Mouse (Mus musculus) stomach, embryonic 16.5 days (tissue): ENCODE measurements around the gene Snapc3. TPM values are rescaled to one million over a fixed set of nuclear protein-coding genes. Genes with fewer than 3 reads are reported as not detected.

ENCODE experiments used
- ATAC-seq: fragments of 200-750 bp; cut with Nextera tagmentation; 2 replicates; pipeline ENCODE4 v1.8.0; 2017; ENCODE audit warnings: moderate number of reproducible peaks, moderate TSS enrichment; ENCODE audit not compliant: insufficient read depth, low FRiP score
- H3K27ac ChIP-seq: fragments of 300-500 bp; sonication (generic); 2 replicates; pipeline ENCODE4 v1.5.1; 2014; ENCODE audit warnings: low read length
- H3K27me3 ChIP-seq: fragments of 300-500 bp; sonication (generic); 2 replicates; pipeline ENCODE4 v1.6.1; 2014; ENCODE audit warnings: low read length, control low read depth, mixed read lengths; ENCODE audit not compliant: control insufficient read depth, insufficient read depth
- H3K36me3 ChIP-seq: fragments of 300-500 bp; sonication (generic); 2 replicates; pipeline ENCODE4 v1.6.1; 2014; ENCODE audit warnings: low read length; ENCODE audit not compliant: control insufficient read depth, insufficient read depth
- H3K4me1 ChIP-seq: fragments of 300-500 bp; sonication (generic); 2 replicates; pipeline ENCODE4 v1.6.1; 2014; ENCODE audit warnings: low read length, control low read depth, mixed read lengths; ENCODE audit not compliant: control insufficient read depth, insufficient read depth
- H3K4me2 ChIP-seq: fragments of 300-500 bp; sonication (generic); 2 replicates; pipeline ENCODE4 v1.6.1; 2014; ENCODE audit warnings: low read depth, low read length, mixed read lengths
- H3K4me3 ChIP-seq: fragments of 300-500 bp; sonication (generic); replicated peaks from 2 replicates; pipeline ENCODE4 v1.5.1; 2014; ENCODE audit warnings: mild to moderate bottlenecking, low read length
- H3K9ac ChIP-seq: fragments of 300-500 bp; sonication (generic); 2 replicates; pipeline ENCODE4 v1.6.1; 2014; ENCODE audit warnings: low read length
- H3K9me3 ChIP-seq: fragments of 300-500 bp; sonication (generic); replicated peaks from 2 replicates; pipeline ENCODE4 v1.6.1; 2016; ENCODE audit warnings: low read length, control low read depth; ENCODE audit not compliant: control insufficient read depth
- WGBS: fragments of 180-500 bp; shearing (Covaris S2); extraction: QIAGEN DNeasy Blood & Tissue Kit; methylation state at CpG from one replicate; pipeline ENCODE4 v1.1.7; 2014; 5-methylcytosine and 5-hydroxymethylcytosine counted together
- polyA plus RNA-seq: library from polyadenylated mRNA; unstranded; fragments of >200 nt; fragmentation: Nextera tagmentation; extraction: Ambion mirVana; gene quantifications from 2 replicates; pipeline ENCODE4 v1.2.1, GENCODE M21; 2015

Snapc3 gene
- polyA plus RNA-seq, 1 experiment from 2014 or later = 35.9 TPM

DNA sequence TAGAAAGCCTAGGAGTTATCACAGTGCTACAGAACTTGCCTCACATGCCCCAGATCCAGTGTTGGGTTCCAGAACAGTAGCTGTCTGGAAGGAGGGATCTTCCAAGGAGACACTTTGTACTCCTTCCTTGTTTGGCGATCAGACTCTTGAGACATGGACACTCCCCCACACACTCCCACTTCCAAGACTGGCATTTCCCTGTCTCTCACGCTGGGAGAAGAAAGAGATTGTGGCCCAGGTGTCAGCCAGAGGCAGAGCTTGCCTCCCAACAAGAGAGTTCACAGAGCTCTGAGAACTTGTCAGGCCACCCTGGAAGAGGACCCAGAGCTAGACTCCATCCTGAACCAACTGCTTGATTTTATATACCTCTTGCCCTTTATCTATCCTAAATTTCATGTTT is 27.0 kb upstream of the Snapc3 start:
- H3K4me2 ChIP-seq = no peak overlapping the region
- no peak overlapping the region for H3K9ac ChIP-seq
- H3K4me3 ChIP-seq = no peak overlapping the region
- ATAC-seq = no peak
- H3K9me3 ChIP-seq = peaks cover 5% of the 10 kb centered on the region; the same call in 1 of the 2 replicates
- no peaks in the 10 kb centered on the region for H3K4me1 ChIP-seq
- H3K27ac ChIP-seq = no peak overlapping the region
- H3K36me3 ChIP-seq = no peaks in the 10 kb centered on the region
- no peaks in the 10 kb centered on the region for H3K27me3 ChIP-seq
- WGBS = 34% methylated on average over 2 of the region's 2 CpGs

DNA sequence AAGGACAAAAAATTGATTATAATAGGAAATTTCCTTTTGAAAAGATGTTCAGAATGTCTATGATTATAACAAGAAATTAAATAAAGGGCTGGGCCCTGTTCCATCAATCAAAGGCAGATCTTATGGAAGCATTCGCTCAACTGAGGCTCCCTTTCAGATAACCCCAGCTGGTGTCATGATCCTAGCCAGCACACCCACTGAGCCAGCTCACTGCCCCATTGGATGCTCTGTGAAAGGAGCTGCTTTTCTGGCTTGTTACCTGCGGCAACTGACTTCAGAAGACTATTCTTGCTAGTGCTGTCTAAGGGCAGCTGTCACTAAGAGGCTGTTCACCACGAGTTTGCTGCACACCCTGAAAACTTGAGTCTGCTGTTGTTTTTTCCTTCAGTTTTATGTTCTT is 25.6 kb upstream of the Snapc3 start:
- WGBS = 30% methylated on average over 3 of the region's 3 CpGs
- Histone ChIP-seq H3K4me3 (no peak overlapping the region), H3K9me3 (peaks cover 4% of the 10 kb centered on the region; the same call in 1 of the 2 replicates), H3K4me1 (no peaks in the 10 kb centered on the region), H3K9ac (no peak overlapping the region), H3K4me2 (no peak overlapping the region), H3K36me3 (no peaks in the 10 kb centered on the region), H3K27ac (no peak overlapping the region), H3K27me3 (no peaks in the 10 kb centered on the region)
- ATAC-seq = no peak

DNA sequence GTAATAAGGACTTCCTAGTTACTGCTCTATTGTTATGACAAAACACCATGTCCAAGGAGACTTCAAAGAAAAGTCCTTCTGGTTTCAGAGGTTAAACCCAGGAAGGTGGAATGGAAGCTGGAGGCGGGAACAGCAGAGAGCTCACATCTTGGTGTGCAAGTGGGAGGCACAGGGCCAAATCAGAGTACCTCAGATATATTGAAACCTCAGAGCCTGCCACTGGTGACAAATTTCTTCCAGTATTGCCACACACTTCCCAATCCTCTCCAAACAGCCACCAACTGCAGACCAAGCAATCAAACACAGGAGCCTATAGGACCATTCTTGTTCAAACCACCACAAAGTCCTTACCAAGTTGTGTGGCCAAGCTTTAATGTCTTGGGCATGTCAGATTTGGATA is 23.8 kb upstream of the Snapc3 start:
- H3K9me3 ChIP-seq = no peaks in the 10 kb centered on the region
- H3K4me1 ChIP-seq = no peaks in the 10 kb centered on the region
- no peak overlapping the region for H3K9ac ChIP-seq
- no peaks in the 10 kb centered on the region for H3K27me3 ChIP-seq
- WGBS = 97% methylated on average over 1 of the region's 1 CpGs
- no peaks in the 10 kb centered on the region for H3K36me3 ChIP-seq
- H3K4me2 ChIP-seq = no peak overlapping the region
- H3K4me3 ChIP-seq = no peak overlapping the region
- no peak for ATAC-seq
- H3K27ac ChIP-seq = no peak overlapping the region

DNA sequence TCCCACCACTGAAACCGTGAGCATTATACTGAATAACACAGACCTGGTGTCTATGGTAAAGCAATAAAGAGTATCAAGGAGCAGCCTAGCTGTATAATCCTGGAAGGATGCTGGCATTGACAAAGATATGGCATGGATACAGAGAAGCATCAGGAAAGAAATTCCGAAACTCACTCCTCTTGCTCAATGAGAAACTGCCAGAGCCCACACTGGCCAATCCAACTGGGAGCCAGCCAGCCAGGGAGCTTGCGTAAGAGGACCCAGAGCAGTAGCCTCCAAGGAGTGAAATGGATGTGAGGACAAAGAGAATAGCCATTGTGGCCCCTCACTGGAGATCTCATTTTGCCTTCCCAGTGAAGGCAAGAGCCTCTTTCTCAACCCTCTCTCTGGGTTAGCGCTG is 21.2 kb upstream of the Snapc3 start:
- H3K27ac ChIP-seq = no peak overlapping the region

DNA sequence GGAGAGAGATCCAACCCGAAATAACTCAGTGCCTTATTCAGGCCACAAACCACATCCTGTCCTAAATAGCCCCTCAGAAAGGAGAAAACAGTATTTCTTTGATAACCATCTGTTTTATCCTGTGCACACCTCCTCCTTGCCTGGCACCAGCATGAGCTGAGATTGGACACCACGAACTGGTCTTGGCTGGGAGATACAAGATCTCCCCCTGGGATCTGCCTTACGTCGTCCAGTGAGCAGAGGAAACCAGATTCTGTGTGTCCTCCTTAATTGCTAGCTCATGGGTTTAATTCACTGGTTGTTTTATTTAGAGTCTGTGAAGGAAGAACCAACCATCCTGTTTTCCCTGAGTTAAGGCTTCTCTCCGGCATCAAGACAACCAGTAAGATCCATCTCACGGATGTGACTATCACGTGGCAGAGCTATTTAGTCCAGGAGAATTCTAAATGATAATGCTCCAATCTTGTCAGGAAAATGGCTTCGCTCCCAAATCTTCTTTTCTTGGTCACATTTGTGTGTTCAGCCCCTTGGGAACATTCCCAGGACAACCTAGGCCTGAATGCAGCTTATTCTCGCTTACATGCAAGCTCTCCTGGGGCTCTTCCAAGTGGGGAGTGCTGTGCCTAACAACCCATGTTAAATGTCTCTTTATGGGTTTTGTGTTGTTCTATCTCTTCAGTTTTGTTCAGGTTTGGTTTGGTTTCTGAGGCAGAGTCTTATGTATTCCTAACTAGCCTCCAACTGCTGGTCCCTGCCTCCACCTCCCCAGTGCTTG is 20.3 kb upstream of the Snapc3 start:
- Histone ChIP-seq H3K27me3 (no peaks in the 10 kb centered on the region), H3K9me3 (no peaks in the 10 kb centered on the region), H3K36me3 (no peaks in the 10 kb centered on the region), H3K4me2 (no peak overlapping the region), H3K27ac (no peak overlapping the region), H3K9ac (no peak overlapping the region), H3K4me3 (no peak overlapping the region), H3K4me1 (no peaks in the 10 kb centered on the region)
- 74% methylated on average over 9 of the region's 9 CpGs for WGBS
- no peak for ATAC-seq

More for the DNA sequence above, 21.2 kb upstream of the Snapc3 start:
- no peaks in the 10 kb centered on the region for H3K27me3 ChIP-seq
- no peaks in the 10 kb centered on the region for H3K9me3 ChIP-seq
- H3K4me3 ChIP-seq = no peak overlapping the region
- no peaks in the 10 kb centered on the region for H3K4me1 ChIP-seq
- no peaks in the 10 kb centered on the region for H3K36me3 ChIP-seq
- 89% methylated on average over 4 of the region's 4 CpGs for whole genome bisulfite sequencing
- H3K9ac ChIP-seq = no peak overlapping the region
- ATAC-seq = no peak
- no peak overlapping the region for H3K4me2 ChIP-seq

DNA sequence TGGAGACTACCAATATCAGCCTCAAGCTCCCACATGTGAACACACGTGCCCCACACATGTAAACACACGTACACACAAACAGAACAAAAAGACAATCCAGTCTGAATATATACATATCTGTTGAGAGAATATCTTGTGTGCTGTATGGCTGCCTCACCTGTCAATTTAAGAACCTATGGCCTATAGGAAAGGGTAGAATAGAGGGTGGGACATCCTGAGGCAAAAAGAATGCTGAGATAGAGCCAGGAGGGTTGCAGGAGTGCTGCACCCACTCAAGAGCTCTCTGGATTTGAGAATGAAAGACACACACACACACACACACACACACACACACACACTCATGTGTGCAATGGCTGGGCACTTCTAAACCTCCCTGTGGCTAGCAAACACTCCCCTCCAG is 19.0 kb upstream of the Snapc3 start:
- Histone ChIP-seq H3K4me2 (no peak overlapping the region), H3K9ac (no peak overlapping the region), H3K4me3 (no peak overlapping the region), H3K9me3 (peaks cover 7% of the 10 kb centered on the region; the same call in 1 of the 2 replicates), H3K36me3 (no peaks in the 10 kb centered on the region), H3K4me1 (no peaks in the 10 kb centered on the region), H3K27ac (no peak overlapping the region), H3K27me3 (no peaks in the 10 kb centered on the region)
- ATAC-seq = no peak
- 70% methylated on average over 2 of the region's 2 CpGs for WGBS

DNA sequence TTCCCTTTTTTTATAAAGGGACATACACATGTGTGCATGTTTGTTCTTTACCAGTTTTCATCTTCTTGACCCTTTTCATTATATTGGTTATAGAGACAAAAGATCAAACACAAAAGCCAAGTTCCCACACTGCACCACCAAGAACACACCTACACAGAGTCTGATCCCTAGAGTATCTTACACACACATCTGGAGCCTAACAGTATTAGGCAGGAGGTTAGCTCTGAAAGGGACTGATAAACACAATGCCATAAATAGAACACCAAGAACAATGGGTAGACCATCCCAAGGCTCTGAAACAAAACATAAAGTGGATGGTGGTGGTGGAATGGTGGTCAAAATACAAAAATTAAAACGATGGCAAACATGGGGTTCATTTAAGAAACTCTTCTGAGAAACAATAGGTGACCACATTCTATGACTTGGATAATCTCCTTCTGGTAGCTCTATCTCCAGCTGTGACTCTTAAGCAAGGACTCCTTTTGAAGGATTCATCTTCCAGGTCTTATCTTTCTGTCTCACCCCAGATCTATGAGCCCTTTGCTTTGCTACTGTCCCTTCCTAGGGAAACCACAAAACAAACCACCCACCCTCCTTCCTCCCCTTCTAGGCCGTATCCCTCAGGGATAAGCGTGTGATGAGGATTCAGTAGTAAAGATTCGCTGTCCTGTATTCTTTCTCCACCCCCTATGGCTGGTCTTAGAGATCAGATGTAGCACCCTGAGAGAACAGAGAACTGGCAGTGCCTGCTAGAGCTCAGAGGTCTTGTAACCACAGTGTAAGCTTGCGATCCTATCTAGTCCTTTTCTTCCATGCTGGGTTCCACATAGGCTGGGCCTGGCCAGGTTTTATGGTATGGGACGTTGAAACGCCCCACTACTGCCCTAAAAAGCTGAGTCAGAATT is 16.6 kb upstream of the Snapc3 start:
- Histone ChIP-seq H3K36me3 (no peaks in the 10 kb centered on the region), H3K27me3 (no peaks in the 10 kb centered on the region), H3K4me1 (no peaks in the 10 kb centered on the region), H3K27ac (no peak overlapping the region), H3K9ac (no peak overlapping the region), H3K9me3 (peaks cover 8% of the 10 kb centered on the region; the same call in 1 of the 2 replicates), H3K4me2 (no peak overlapping the region), H3K4me3 (no peak overlapping the region)
- WGBS = 79% methylated on average over 7 of the region's 7 CpGs
- ATAC-seq = no peak

DNA sequence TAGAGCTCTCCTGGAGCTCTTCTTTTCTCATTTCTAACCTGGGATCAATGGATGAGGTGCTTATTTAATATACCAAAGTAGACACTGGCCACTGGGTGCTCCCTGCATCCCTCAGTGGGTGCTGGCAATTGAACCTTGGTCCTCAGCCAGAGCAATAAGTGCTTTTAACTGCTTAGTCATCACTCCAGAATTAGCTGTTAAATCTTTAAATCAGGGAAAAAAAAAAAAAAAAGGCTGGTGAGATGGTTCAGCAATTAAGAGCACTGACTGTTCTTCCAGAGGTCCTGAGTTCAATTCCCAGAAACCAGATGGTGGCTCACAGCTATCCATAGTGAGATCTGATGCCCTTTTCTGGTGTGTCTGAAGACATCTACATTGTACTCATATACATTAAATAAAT is 15.8 kb upstream of the Snapc3 start:
- Histone ChIP-seq H3K4me2 (no peak overlapping the region), H3K9ac (no peak overlapping the region), H3K9me3 (peaks cover 8% of the 10 kb centered on the region; the same call in 1 of the 2 replicates), H3K27me3 (no peaks in the 10 kb centered on the region), H3K36me3 (no peaks in the 10 kb centered on the region), H3K4me1 (no peaks in the 10 kb centered on the region), H3K27ac (no peak overlapping the region), H3K4me3 (no peak overlapping the region)
- no peak for ATAC-seq

DNA sequence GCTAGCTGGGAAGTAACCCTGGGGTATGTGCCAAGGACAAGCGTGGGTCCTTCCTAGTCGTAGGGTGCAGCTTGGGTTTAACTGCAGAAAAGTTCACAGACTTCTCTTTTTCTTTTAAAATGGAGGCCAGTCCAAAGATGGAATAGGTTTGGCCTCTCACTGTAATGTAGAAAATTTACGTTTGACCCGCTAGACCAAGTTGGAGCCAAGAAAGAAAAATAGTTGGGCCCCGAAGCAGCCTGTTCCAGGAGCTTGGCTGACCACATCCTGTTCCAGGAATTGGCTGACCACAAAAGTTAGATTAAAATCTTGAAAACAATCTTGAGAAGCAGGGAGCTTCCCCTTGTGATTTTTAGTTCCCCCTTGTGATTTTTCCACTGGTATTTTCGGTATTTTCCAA is 9.8 kb upstream of the Snapc3 start:
- no peak for ATAC-seq
- 87% methylated on average over 6 of the region's 6 CpGs for WGBS

More for the DNA sequence above, 9.8 kb upstream of the Snapc3 start:
- no peak overlapping the region for H3K4me2 ChIP-seq
- H3K4me3 ChIP-seq = no peak overlapping the region
- no peak overlapping the region for H3K9ac ChIP-seq
- no peaks in the 10 kb centered on the region for H3K36me3 ChIP-seq
- no peaks in the 10 kb centered on the region for H3K4me1 ChIP-seq
- H3K9me3 ChIP-seq = peaks cover 21% of the 10 kb centered on the region
- H3K27ac ChIP-seq = no peak overlapping the region
- H3K27me3 ChIP-seq = no peaks in the 10 kb centered on the region
